Mouse (Mus musculus) heart, adult 8-10 months (tissue): ENCODE measurements at regions not wholly inside any gene's neighbourhood (a gene's known extent, or its start where the extent isn't known, plus 50 kb on each side); places are given as distances from the start of the nearest gene placed in this dataset.
"Not testable (repeated sequence)": the region's sequence is repeated elsewhere in the genome, so short reads cannot be mapped to it uniquely, and the experiment has no call there.

Experiments used
- DNase-seq: peaks from one replicate; pipeline ENCODE4 v3.0.0; 2022; ENCODE audit warnings: low spot score

DNA sequence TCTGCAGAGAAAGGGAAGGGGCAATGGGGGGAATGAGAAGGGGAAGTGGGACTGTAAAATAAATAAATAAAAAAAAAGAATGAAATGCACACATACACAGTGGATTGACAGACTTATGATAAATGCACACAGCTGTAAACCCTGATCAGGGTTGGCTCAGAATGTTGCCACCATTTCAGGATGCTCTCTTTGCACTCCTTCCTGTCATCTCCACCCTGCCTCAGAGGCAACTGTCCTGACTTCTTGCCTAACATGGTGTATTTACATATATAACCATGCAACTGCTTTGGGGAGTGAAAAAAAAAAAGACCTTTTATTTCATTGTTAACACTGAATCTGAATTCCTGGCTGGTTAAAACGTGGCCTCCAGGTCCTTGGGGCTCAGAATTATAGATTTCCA lies 149.4 kb downstream of the Kcnrg start:
- no peak for DNase-seq

- DNase-seq = peak; percentile 60
Measured at GRCm38 (mm10) chr14:61757086-61757822, 150.0 kb downstream of the Kcnrg start.

DNA sequence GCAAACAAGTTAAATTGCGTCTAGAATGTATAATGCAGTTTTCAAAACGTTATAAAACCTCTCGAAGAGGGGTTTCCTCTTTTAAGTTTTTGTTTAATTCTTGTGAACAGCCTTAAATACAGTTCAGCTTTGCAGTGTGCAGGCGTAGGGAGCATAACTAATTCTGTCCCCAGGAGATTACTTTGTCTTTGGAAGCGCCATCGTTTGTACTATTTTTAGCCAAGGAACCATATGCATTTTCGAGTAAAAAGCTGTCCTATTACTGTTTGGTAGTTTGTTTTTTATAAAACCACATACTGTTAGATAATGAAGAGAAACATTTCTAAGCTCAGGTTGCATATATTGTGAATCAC lies 150.5 kb downstream of the Kcnrg start:
- no peak for DNase-seq

DNA sequence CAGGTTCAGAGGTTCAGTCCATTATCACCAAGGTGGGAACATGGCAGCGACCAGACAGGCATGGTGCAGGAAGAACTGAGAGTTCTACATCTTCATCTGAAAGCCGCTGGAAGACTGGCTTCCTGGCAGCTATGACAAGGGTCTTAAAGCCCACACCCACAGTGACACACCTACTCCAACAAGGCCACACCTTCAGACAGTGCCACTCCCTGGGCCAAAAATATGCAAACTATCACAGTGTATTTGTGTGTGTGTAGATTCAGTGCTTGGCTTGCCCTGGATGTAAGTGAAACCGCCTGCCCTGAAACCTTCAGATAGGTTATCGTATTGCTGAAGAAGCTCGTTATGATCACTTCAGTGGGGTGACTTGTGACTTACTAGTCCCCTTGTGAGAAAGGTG lies 151.3 kb downstream of the Kcnrg start:
- DNase-seq = no peak

DNA sequence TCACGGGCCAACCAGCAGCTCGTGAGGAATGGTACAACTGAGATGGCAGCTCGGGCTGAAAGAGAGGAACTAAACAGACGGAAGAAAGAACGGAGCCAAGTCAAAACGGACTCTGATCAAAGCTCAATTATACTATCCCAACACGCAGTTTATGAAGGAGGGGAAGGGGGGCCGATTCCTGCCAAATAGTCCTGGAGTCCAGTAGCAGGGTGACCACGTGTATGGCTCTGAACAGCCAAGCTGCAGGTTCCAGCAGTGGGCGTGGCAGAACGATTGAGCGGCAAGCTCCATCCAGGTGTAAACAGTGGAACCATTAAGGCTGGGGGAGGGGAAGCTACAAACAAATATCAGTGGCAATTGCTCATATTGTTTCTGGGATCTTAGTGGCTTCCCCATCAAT lies 152.9 kb downstream of the Kcnrg start:
- DNase-seq = not testable (repeated sequence)

GRCm38 (mm10) chr14:61762076-61762475 lies 154.8 kb downstream of the Kcnrg start:
- no peak for DNase-seq

DNA sequence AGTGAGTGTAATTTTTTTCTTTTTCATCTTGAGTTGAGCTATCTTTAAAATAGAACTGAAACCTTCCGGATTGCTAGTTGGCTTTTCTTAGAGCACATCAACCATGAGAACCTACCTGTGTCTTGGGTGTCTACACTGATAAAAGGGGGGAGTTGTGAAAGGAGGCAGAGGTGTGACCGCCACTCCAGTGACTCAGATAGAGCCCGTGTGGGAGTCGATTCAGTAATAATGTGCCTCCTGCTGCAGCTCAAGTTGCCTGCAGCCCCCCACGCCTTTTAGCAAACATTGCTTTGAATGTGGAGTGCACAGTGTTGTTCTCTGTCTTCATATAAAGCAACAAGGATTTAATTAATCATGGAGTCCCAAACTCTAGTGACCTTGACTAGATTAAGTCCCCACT lies 162.6 kb downstream of the Kcnrg start:
- DNase-seq = no peak

- DNase-seq = no peak
Measured at GRCm38 (mm10) chr14:61774171-61774570, 166.9 kb downstream of the Kcnrg start.

- no peak for DNase-seq
Measured at GRCm38 (mm10) chr14:61778618-61779017, 171.4 kb downstream of the Kcnrg start.

- DNase-seq = no peak
Measured at GRCm38 (mm10) chr14:61783206-61783605, 175.9 kb downstream of the Kcnrg start.

DNA sequence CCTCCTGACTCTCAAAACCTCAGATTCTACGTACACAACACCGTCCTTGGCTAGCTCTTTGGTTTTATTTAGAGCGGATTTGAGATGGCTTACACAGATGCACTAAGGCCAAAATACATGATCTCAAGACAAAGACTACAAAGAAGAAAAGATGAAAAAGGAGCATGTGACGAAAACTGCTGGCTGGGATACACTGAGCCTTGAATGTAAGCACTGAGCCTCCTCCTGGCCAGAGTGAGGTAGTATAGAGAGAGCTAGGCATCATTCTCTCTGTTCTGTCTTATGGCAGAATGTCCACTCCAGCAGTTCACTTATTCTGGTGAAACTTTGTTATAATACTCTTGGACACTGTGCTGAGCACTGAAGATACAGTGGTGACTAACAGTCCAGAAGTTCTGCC lies 177.4 kb downstream of the Kcnrg start:
- DNase-seq = no peak

GRCm38 (mm10) chr14:61786031-61786430 lies 178.8 kb downstream of the Kcnrg start:
- no peak for DNase-seq

GRCm38 (mm10) chr14:61787746-61788145 lies 180.5 kb downstream of the Kcnrg start:
- no peak for DNase-seq

DNA sequence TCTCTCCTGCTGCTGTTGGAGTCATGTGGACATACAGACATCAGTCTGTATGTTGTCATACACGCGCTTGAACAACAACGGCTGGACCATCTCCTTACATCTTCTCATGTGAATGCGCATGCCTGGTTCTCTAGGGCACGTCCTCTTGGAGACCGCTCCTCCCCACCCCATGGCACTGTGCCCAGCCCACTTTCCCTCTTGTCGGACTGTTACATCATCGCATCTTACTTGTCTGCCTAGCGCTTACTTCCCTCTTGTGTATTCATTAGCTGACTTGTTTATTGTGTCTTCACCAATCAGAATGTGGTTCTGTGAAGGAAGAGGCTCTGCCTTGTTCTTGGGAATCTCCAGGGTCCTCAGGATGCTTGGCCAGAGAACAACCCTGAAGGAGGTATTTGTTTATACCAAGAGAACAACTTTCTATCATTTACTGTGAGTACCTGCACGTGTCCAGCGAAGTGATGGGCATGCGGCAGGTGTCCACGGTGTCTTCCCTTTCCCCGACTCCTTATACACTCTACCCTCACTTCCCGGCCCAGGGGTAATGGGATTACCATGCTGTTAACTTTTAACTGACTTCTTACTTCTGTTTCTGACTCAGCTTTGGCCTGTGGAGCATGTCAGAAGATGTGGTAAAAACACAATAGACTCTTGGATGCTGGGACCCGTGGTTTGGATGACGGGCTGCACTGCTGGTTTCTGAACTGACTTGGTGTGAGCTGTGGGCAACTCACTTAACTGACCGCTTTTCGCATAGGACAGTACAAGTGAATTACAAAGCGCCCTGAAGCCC lies 181.9 kb downstream of the Kcnrg start:
- DNase-seq = peak; percentile 16

GRCm38 (mm10) chr14:61795976-61796645 lies 188.9 kb downstream of the Kcnrg start:
- no peak for DNase-seq

- no peak for DNase-seq
Measured at GRCm38 (mm10) chr14:61796671-61797070, 189.4 kb downstream of the Kcnrg start.

- DNase-seq = no peak
Measured at GRCm38 (mm10) chr14:61803421-61803925, 196.2 kb downstream of the Kcnrg start.

GRCm38 (mm10) chr14:61805433-61805832 lies 198.2 kb downstream of the Kcnrg start:
- no peak for DNase-seq

GRCm38 (mm10) chr14:61808193-61808592 lies 200.9 kb downstream of the Kcnrg start:
- no peak for DNase-seq

GRCm38 (mm10) chr14:61809716-61810437 lies 202.6 kb downstream of the Kcnrg start:
- DNase-seq = no peak

DNA sequence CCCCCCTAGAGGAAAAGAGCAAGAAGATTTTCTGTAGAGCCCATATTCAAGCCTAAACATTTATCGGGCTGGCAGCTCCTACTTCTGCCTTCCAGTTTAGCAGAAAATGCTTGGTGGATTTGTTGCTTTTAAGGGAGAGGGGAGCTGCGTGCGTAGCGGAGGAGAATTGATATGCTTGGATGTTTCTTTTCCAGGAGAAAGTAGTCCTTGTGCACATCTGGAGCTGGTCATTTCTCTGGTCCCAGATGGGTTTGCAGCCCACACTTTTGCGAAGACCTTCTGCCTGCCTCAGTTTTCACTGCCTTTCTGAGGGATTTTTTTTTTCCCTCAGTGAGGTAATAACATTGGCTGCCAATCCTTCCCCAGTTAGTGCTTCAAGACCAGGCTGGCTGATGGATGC lies 203.6 kb downstream of the Kcnrg start:
- no peak for DNase-seq

DNA sequence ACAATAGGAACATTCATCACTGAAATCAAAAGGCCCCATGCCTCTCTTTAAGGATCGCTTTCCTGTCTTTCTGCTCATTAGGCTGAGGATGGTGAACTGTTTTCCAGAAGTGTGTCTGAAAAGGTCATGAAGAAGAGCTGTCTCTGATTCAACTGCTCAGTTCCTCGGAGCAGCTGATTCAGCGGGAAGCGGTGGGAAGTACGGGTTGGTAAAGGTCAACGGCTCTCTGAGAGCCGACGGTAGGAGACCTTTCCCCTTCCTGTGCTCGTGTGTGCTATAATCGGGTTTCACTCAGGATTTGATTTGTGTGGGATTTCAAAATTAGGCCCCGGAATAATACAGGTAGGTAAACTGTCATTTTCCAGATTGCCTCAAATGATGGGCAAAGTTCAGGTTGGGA lies 210.5 kb downstream of the Kcnrg start:
- DNase-seq = no peak
